Mouse (Mus musculus): ENCODE data around the gene Slc35g2. TPM values are rescaled to one million over a fixed set of nuclear protein-coding genes. Genes with fewer than 3 reads are reported as not detected.
A peak's percentile ranks its signal among the peaks of the same experiment; 100 is the strongest.

The Slc35g2 gene
- 5.2 and 7.4 TPM in 2 replicates for polyA plus RNA-seq (2016; fragmentation: Nextera tagmentation; extraction: Ambion mirVana)

DNA sequence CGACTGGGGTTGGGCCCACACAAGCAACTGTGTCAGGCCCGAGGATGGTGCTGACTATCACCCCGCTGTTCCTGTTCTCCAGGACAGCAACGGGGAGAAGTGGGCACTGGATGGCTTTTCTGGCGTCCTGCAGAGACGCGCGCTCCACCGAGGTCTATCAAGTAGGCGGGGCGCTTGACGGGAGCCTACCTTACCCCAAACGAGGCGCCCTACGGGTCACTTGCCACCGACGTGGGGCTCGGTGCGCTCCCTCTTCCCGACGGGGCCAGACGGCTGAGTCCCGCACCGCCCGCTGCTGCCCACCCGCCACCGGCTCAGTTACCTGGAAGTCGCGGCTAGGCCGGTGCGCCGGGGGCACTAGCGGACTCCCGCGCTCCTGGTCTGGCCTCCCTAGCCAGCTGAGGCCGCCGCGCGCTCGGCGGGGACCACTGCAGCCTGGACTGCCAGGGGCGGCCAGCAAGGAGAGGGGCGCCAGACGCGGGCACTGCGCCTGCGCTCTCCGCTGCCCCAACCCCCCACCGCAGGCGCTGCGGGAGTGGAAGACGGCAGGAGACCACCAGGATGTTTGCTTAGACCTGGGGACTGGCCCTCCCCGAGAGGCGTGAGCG lies at the start of gene Slc35g2:
Slc35g2 (minus strand) TSS at position 465 of the 608 bp plus-strand sequence.
- Histone ChIP-seq H3K4me3 (peak within 1 kb of the TSS; percentile 82), H3K9me3 (no peaks in the 10 kb centered on the region), H3K4me1 (replicated peaks) (peaks cover 16% of the 10 kb centered on the region; the same call in 1 of the 2 replicates), H3K27ac (peak within 1 kb of the TSS; percentile 90), H3K27me3 (ENCODE audit: insufficient read depth, poor library complexity, severe bottlenecking) (0 out of 2 replicates have a peak, but pooled peaks cover 7% of the 10 kb centered on the region), H3K36me3 (no peaks in the 10 kb centered on the region)
- WGBS: under 1% methylated on average over 55 of the region's 55 CpGs
- peak; percentile 83 for DNase-seq (ENCODE audit: low spot score)

DNA sequence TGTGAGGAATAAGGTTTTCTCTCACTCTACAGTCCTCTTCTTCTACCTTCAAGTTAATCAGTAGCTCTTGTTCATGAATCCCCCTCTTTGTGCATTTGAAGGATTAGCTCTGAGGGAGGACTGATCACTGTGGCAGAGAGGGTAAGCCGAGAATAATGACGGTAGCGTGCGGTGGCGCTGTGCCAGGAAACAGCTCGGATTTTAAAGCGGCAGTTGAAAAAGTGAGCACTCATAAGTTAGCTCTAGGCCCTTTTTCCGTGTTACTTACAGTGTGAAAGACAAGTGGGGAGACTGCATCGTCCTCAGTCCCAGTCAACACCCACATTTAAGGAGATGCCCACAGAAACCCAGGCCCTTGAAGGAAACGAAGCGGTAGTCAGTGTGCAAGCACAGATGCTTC lies 46.1 kb upstream of the Slc35g2 start:
- no peak overlapping the region for H3K4me3 ChIP-seq
- H3K9me3 ChIP-seq: no peaks in the 10 kb centered on the region
- no peaks in the 10 kb centered on the region for H3K4me1 ChIP-seq (replicated peaks)
- no peak overlapping the region for H3K27ac ChIP-seq
- H3K36me3 ChIP-seq: no peaks in the 10 kb centered on the region
- H3K27me3 ChIP-seq (ENCODE audit: insufficient read depth, poor library complexity, severe bottlenecking): no peaks in the 10 kb centered on the region
- DNase-seq (ENCODE audit: low spot score): no peak
- WGBS: 78% methylated on average over 11 of the region's 11 CpGs

DNA sequence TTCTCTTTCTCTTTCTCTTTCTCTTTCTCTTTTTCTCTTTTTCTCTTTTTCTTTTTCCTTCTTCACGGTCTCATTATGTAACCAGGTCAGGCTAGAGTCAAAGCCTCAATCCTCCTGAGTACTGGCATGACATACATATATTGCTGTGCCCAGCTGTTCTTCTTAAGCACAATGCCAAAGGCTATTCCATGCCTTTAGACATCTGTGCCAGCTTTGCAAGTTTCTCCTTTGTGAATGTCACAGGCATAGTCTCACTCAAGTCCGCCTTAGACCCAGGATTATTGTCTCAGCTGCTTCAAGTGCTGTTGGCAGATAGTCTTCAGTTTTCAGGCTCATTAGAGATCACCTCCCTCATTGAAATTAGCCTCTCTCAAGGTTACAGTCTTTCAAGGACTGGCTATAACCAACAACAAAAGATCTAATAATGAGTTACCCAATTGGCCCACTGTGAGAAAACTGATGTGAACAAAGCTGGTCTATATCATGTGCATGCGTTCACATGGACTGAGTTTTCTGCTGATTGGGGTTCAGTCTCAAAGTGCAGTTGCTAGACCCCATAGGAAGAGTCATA lies 42.7 kb upstream of the Slc35g2 start:
- Histone ChIP-seq H3K9me3 (no peaks in the 10 kb centered on the region), H3K36me3 (no peaks in the 10 kb centered on the region), H3K4me3 (no peak overlapping the region), H3K4me1 (replicated peaks) (no peaks in the 10 kb centered on the region), H3K27ac (no peak overlapping the region), H3K27me3 (ENCODE audit: insufficient read depth, poor library complexity, severe bottlenecking) (no peaks in the 10 kb centered on the region)
- no peak for DNase-seq (ENCODE audit: low spot score)
- WGBS: 88% methylated on average over 3 of the region's 3 CpGs

DNA sequence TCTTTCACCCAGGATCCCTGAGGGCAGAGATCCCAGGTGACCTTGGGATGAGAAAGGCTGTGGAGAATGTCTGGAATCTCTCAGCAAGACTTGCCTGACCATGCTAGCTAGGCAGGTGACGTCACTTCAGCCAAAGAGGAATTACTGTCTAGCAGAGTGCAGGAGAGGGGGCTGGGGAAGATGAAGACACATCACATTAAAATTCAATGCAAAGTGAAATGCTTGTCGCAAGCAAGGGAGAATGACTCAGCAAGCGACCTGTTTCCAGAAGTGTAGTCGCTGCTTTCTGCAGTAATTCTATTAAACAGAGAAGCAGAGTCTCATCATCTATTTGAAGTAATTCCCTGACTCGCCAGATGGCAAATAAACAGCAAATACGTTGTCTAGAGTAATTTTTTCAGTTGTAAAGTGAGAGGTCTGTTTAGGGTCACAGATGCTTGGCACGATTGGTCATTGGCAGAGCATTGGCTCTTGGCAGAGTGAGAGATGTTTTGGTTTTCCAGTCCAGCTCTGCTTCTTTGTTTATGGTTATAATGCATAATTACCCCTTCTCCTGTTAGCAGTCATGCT lies 35.2 kb upstream of the Slc35g2 start:
- Histone ChIP-seq H3K4me3 (no peak overlapping the region), H3K27ac (no peak overlapping the region), H3K27me3 (ENCODE audit: insufficient read depth, poor library complexity, severe bottlenecking) (no peaks in the 10 kb centered on the region), H3K36me3 (no peaks in the 10 kb centered on the region), H3K9me3 (no peaks in the 10 kb centered on the region), H3K4me1 (replicated peaks) (peaks cover 6% of the 10 kb centered on the region; the same call in 1 of the 2 replicates)
- WGBS: 62% methylated on average over 7 of the region's 7 CpGs
- peak; percentile 13 for DNase-seq (ENCODE audit: low spot score)

DNA sequence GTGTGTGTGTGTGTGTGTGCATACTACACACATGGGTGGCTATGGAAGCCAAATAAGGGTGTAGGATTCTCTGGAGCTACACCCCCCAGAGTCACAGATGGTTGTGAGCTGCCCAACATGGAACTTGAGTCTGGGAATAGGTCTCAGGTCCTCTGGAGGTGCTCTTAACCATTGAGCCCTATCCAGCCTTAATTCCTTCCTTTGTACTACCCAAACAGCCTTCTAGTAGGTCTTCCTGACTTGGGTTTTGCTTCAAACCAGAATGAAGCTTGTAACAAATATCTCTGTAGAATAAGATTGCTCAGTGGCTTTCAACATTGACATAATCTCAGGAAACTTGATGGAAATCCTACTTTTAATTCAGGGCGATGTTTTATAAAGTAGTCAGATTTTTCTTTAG lies 34.6 kb upstream of the Slc35g2 start:
- no peaks in the 10 kb centered on the region for H3K36me3 ChIP-seq
- H3K27me3 ChIP-seq (ENCODE audit: insufficient read depth, poor library complexity, severe bottlenecking): no peaks in the 10 kb centered on the region
- no peaks in the 10 kb centered on the region for H3K9me3 ChIP-seq
- H3K4me3 ChIP-seq: no peak overlapping the region
- peaks cover 6% of the 10 kb centered on the region; the same call in 1 of the 2 replicates for H3K4me1 ChIP-seq (replicated peaks)
- WGBS: 90% methylated on average over 1 of the region's 1 CpGs
- H3K27ac ChIP-seq: no peak overlapping the region
- DNase-seq (ENCODE audit: low spot score): no peak

DNA sequence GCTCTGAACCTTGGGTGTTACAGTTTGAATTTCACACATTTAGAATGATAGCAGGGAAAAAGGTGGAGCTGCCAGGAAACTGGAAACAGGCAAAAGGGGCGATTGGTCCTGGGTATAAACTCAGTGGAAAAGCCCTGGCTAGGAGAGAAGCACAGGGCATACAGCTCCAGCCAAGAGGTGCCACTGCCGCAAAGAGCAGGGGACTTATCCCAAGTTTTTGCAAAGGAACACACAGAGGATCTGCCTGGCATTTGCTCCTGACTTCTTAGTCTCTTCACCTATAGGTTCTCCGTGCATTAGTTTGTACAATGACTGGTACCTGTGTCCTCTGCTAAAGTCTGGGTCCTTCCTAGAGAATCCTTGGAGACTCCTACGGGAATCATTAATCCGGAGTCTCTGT lies 32.3 kb upstream of the Slc35g2 start:
- peaks cover 18% of the 10 kb centered on the region for H3K4me1 ChIP-seq (replicated peaks)
- DNase-seq (ENCODE audit: low spot score): no peak
- H3K27ac ChIP-seq: no peak overlapping the region
- no peaks in the 10 kb centered on the region for H3K27me3 ChIP-seq (ENCODE audit: insufficient read depth, poor library complexity, severe bottlenecking)
- H3K4me3 ChIP-seq: no peak overlapping the region
- H3K9me3 ChIP-seq: no peaks in the 10 kb centered on the region
- 68% methylated on average over 5 of the region's 5 CpGs for WGBS
- H3K36me3 ChIP-seq: no peaks in the 10 kb centered on the region

DNA sequence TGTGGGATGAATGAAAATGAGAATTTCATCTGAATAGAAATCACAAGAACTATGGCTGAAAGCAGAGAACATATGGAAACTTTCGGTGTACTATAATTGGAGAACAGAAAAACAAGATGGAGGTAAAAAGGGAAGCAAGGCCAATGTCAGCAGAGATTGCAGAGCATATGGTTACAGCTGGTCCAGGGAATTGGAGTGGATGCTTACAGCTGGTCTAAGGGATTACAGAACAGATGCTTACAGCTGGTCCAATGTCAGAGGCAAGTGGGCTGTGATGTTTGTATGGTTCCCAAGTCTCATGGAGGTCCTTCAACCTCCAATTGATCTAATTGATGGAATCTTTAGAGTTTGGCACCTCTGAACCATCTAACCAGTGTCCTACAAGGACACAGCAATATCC lies 31.2 kb upstream of the Slc35g2 start:
- H3K36me3 ChIP-seq: no peaks in the 10 kb centered on the region
- H3K4me3 ChIP-seq: no peak overlapping the region
- no peak overlapping the region for H3K27ac ChIP-seq
- H3K9me3 ChIP-seq: no peaks in the 10 kb centered on the region
- 86% methylated on average over 1 of the region's 1 CpGs for WGBS
- peaks cover 18% of the 10 kb centered on the region for H3K4me1 ChIP-seq (replicated peaks)
- no peak for DNase-seq (ENCODE audit: low spot score)
- no peaks in the 10 kb centered on the region for H3K27me3 ChIP-seq (ENCODE audit: insufficient read depth, poor library complexity, severe bottlenecking)

DNA sequence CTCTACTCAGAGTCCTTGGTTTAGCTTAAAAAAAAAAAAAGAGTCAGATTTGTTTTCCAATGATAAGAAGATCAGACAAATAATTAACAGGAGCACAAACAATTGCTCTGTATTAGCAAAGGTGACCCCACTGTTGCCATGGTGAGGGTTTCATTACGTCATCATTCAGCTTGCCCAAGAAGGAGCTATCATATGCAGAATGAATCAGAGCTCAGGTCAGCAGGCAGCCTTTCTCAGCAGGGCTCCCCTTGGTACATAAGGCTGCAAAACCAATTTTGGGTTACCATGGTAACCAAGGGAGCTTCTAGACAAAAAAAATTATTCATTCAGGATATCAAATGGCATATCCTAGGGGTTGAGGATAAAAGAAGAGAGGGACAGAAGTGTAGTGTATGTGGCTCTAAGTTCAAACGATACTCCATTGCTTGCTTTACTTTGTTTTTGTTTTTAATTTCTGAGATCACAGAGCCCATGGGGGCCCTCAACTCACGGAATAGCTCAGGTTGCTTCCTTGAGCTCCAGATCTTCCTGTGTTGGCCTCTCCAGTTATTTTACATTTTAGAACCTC lies 29.0 kb upstream of the Slc35g2 start:
- peak; percentile 6 for DNase-seq (ENCODE audit: low spot score)
- H3K4me1 ChIP-seq (replicated peaks): peaks cover 12% of the 10 kb centered on the region
- H3K27ac ChIP-seq: no peak overlapping the region
- no peaks in the 10 kb centered on the region for H3K9me3 ChIP-seq
- WGBS: 36% methylated on average over 3 of the region's 3 CpGs
- H3K4me3 ChIP-seq: no peak overlapping the region
- no peaks in the 10 kb centered on the region for H3K27me3 ChIP-seq (ENCODE audit: insufficient read depth, poor library complexity, severe bottlenecking)
- H3K36me3 ChIP-seq: no peaks in the 10 kb centered on the region

DNA sequence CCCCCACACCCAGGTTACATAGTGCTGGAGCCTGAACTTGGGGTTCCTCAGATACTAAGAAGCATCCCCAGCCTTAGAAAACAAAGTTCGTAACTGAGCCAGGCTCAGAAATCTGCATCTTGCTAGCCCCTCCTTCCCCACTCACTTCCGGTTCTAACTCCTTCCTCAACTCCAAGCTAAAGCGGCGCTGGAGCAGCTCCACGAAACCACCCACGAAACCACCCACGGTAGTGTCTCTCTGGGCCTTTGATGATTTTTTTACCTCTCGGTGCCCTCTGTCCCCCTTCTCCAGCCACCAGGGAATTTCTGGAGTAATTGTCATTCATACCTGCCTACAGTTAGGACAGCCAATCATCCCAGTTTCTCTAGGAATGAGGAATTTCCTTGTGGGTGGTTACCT lies 26.7 kb upstream of the Slc35g2 start, which contains the start of gene Stag1:
Stag1 (plus strand) TSS at position 253 of the 400 bp plus-strand sequence.
- Histone ChIP-seq H3K36me3 (no peaks in the 10 kb centered on the region), H3K27ac (no peak within 1 kb of the TSS), H3K4me3 (no peak within 1 kb of the TSS), H3K9me3 (no peaks in the 10 kb centered on the region), H3K4me1 (replicated peaks) (peaks cover 18% of the 10 kb centered on the region), H3K27me3 (ENCODE audit: insufficient read depth, poor library complexity, severe bottlenecking) (no peaks in the 10 kb centered on the region)
- DNase-seq (ENCODE audit: low spot score): no peak
- WGBS: 88% methylated on average over 8 of the region's 8 CpGs

DNA sequence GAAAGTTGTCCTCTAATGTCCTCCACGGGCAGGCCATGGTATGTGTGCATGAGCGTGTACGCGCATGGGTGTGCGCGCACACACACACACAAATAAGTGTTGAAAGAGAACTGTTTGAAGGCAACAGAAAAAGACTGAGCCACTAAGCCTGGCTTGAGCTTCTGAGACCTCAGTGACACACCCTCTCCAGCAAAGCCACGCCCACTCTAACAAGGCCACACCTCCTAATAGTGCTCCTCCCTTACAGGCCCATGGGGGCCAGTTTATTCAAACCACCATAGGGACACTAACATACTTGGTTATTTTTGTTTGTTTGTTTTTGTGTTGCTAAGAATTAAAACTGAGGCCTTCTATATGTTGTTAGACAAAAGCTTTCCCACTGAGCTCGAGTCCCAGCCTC lies 25.4 kb upstream of the Slc35g2 start:
- H3K36me3 ChIP-seq: no peaks in the 10 kb centered on the region
- peaks cover 19% of the 10 kb centered on the region for H3K4me1 ChIP-seq (replicated peaks)
- no peak overlapping the region for H3K4me3 ChIP-seq
- no peak for DNase-seq (ENCODE audit: low spot score)
- H3K27me3 ChIP-seq (ENCODE audit: insufficient read depth, poor library complexity, severe bottlenecking): no peaks in the 10 kb centered on the region
- no peak overlapping the region for H3K27ac ChIP-seq
- WGBS: 88% methylated on average over 8 of the region's 8 CpGs
- no peaks in the 10 kb centered on the region for H3K9me3 ChIP-seq

DNA sequence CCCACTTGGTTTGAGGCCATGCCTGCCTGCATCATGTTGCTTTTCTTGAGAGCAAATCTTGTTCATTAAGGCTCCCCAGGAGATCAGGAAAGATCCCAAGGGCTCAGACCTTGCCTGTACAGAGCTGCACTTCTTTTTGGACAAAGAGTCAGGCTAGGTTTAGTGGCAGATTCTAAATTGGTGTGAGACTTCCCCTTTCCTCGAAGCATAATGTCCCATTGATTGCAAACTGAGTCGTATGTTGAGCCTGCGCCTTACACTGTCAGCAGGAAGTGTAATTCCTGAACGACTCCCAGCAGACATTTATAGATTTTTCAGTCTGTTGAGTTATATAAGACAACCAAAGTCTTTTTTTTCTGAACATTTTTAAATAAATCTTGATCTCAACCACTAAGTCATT lies 19.6 kb upstream of the Slc35g2 start:
- no peak overlapping the region for H3K4me3 ChIP-seq
- WGBS: 81% methylated on average over 4 of the region's 4 CpGs
- H3K36me3 ChIP-seq: no peaks in the 10 kb centered on the region
- peaks cover 7% of the 10 kb centered on the region for H3K4me1 ChIP-seq (replicated peaks)
- H3K27ac ChIP-seq: no peak overlapping the region
- H3K27me3 ChIP-seq (ENCODE audit: insufficient read depth, poor library complexity, severe bottlenecking): no peaks in the 10 kb centered on the region
- DNase-seq (ENCODE audit: low spot score): no peak
- H3K9me3 ChIP-seq: no peaks in the 10 kb centered on the region

DNA sequence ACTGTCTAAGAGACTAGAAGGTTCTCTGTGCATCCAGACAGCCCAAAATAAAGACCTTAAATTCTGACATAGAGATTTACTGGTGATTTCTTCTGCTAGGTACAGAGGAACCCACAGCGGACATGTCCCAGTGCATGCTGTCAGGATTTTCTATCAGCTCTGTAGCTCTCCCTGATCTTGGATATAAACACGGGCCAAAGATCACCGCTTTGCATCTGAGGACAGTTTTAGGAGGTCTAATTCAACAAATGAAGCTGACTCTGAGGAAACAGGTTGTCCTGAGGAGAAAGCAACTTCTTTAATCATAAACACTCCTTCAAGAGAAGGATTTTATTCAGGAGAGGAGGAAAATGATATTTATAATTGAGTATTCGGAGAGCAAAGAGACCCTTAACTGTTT lies 13.1 kb upstream of the Slc35g2 start:
- H3K36me3 ChIP-seq: no peaks in the 10 kb centered on the region
- no peak for DNase-seq (ENCODE audit: low spot score)
- no peak overlapping the region for H3K27ac ChIP-seq
- no peaks in the 10 kb centered on the region for H3K9me3 ChIP-seq
- H3K4me1 ChIP-seq (replicated peaks): peaks cover 33% of the 10 kb centered on the region
- no peaks in the 10 kb centered on the region for H3K27me3 ChIP-seq (ENCODE audit: insufficient read depth, poor library complexity, severe bottlenecking)
- no peak overlapping the region for H3K4me3 ChIP-seq
- 87% methylated on average over 4 of the region's 4 CpGs for WGBS

DNA sequence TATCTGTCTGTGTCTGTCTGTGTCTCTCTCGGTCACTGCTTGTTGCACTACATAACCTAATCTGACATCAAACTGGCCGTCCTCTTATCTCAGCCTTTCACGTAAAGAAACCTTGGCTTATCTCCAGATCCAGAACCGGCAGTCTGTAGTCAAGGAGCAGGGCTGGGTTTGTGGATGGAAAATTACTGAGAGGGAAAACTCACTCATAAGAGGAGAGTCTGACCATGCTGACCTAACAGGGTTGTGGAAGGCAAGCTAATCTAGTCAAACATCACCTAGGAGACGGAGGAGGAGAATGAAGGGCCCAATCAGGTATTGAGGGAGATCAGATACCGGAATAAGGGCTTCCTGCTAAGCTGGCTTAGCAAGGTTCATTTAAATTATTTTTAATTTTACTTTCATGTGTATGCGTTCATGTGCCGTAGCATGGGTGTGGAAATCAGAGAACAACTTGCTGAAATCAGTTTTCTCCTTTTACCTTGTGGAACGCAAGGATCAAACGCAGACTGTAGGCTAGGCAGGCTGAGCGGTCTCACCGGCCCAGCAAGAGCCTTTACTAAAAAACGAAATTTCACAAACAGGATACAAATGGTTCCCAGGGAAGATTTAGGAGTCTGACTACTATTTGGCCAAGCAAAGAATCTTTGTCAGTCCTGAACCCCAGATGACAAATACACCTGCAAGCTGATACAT lies 12.1 kb upstream of the Slc35g2 start:
- Histone ChIP-seq H3K4me3 (no peak overlapping the region), H3K27ac (no peak overlapping the region), H3K36me3 (no peaks in the 10 kb centered on the region), H3K27me3 (ENCODE audit: insufficient read depth, poor library complexity, severe bottlenecking) (no peaks in the 10 kb centered on the region), H3K4me1 (replicated peaks) (peaks cover 37% of the 10 kb centered on the region), H3K9me3 (no peaks in the 10 kb centered on the region)
- no peak for DNase-seq (ENCODE audit: low spot score)
- WGBS: 73% methylated on average over 13 of the region's 13 CpGs

All from hindbrain, embryonic 10.5 days (tissue).